9 mouse cellular contexts compared by ENCODE assay signal in genomic region chr13:102894287-102895234, GRCm38 (mm10).
DNase-seq lines count a peak whose midpoint lies in the region; ATAC-seq and TF ChIP-seq lines count a peak whose summit lies in the region.
"Had no signal": no experiment of that assay in that cellular context is flagged by ENCODE, and none has a peak within 500 bp of the region (broad histone marks: within the 10 kb centered on the region; RNA-seq: fewer than 3 reads in every experiment).

No protein-coding gene starts in this region.

- WGBS in heart, adult 2 months = 33% methylated on average over 15 of the region's 15 CpGs
- WGBS in heart, embryonic 10.5 days = 49% methylated on average over 15 of the region's 15 CpGs
- WGBS in spleen, adult 2 months = 68% methylated on average over 15 of the region's 15 CpGs
- 34% methylated on average over 15 of the region's 15 CpGs for WGBS in intestine, embryonic 16.5 days
- 37% methylated on average over 15 of the region's 15 CpGs for WGBS in stomach, postnatal 0 days

- peaks cover 2% of the 10 kb centered on the region for H3K79me2 ChIP-seq in heart, adult 2 months (replicated peaks; ENCODE audit: control insufficient read depth, insufficient read depth, low read length)

- peak; percentile 73 for TF ChIP-seq POLR2A in heart, adult 2 months (IDR thresholded peaks at IDR 0.05; ENCODE audit: insufficient read depth, low read depth, low read length)
- no peak for TF ChIP-seq POLR2A in spleen, adult 2 months (IDR thresholded peaks at IDR 0.05; ENCODE audit: low read depth, low read length)

- peak; percentile 37; the same call in 1 of the 2 replicates for ATAC-seq in intestine, embryonic 16.5 days
- ATAC-seq in stomach, postnatal 0 days (ENCODE audit: low FRiP score, low TSS enrichment) = no peak

- peaks cover 19% of the 10 kb centered on the region for H3K4me1 ChIP-seq in heart, adult 2 months (ENCODE audit: control insufficient read depth, insufficient read depth, low read length)
- H3K4me1 ChIP-seq in heart, embryonic 10.5 days = peaks cover 37% of the 10 kb centered on the region
- H3K4me1 ChIP-seq in spleen, adult 2 months (ENCODE audit: control insufficient read depth, insufficient read depth, insufficient read length) = peaks cover 33% of the 10 kb centered on the region
- peaks cover 50% of the 10 kb centered on the region for H3K4me1 ChIP-seq in intestine, embryonic 16.5 days (ENCODE audit: control insufficient read depth, insufficient read depth, low read length)
- peaks cover 14% of the 10 kb centered on the region for H3K4me1 ChIP-seq in stomach, postnatal 0 days (replicated peaks; ENCODE audit: control insufficient read depth, insufficient read depth)

- no peaks in the 10 kb centered on the region for H3K9me3 ChIP-seq in heart, embryonic 10.5 days
- H3K9me3 ChIP-seq in intestine, embryonic 16.5 days (ENCODE audit: control insufficient read depth, low read length) = no peaks in the 10 kb centered on the region
- no peaks in the 10 kb centered on the region for H3K9me3 ChIP-seq in stomach, postnatal 0 days (ENCODE audit: control insufficient read depth, low read length)
- H3K9me3 ChIP-seq: neural tube, embryonic 13.5 days had no signal

- TF ChIP-seq EP300 in heart, adult 2 months (IDR thresholded peaks at IDR 0.05; ENCODE audit: insufficient read depth, low read depth, low read length) = no peak
- TF ChIP-seq EP300 in stomach, postnatal 0 days (optimal IDR thresholded peaks at IDR 0.05) = no peak

- peak overlapping the region; percentile 2; the same call in 1 of the 2 replicates for H3K4me2 ChIP-seq in intestine, embryonic 16.5 days (ENCODE audit: low read depth, low read length)
- H3K4me2 ChIP-seq in stomach, postnatal 0 days (replicated peaks; ENCODE audit: low read depth) = peak overlapping the region; percentile 17; the same call in 1 of the 2 replicates
- H3K4me2 ChIP-seq: neural tube, embryonic 13.5 days had no signal

- peak overlapping the region; percentile 1 for H3K9ac ChIP-seq in heart, adult 2 months (ENCODE audit: low read depth, low read length)
- H3K9ac ChIP-seq in intestine, embryonic 16.5 days (ENCODE audit: low read depth, low read length) = no peak overlapping the region
- H3K9ac ChIP-seq in stomach, postnatal 0 days (ENCODE audit: low read length) = no peak overlapping the region
- H3K9ac ChIP-seq: neural tube, embryonic 13.5 days had no signal

- peak overlapping the region; percentile 75 for H3K27ac ChIP-seq in heart, adult 2 months
- no peak overlapping the region for H3K27ac ChIP-seq in heart, embryonic 10.5 days
- H3K27ac ChIP-seq in spleen, adult 2 months (ENCODE audit: insufficient read depth, low read length) = 0 out of 2 replicates have a peak overlapping the region, but pooled peaks have one; percentile 4
- no peak overlapping the region; the same call in 1 of the 2 replicates for H3K27ac ChIP-seq in intestine, embryonic 16.5 days (ENCODE audit: low read length)
- peak overlapping the region; percentile 65 for H3K27ac ChIP-seq in stomach, postnatal 0 days (replicated peaks)
- H3K27ac ChIP-seq: neural tube, embryonic 13.5 days had no signal

- H3K27me3 ChIP-seq in heart, adult 2 months (ENCODE audit: control insufficient read depth, insufficient read depth, low read length) = no peaks in the 10 kb centered on the region
- no peaks in the 10 kb centered on the region for H3K27me3 ChIP-seq in heart, embryonic 10.5 days (ENCODE audit: insufficient read depth, poor library complexity, severe bottlenecking)
- no peaks in the 10 kb centered on the region for H3K27me3 ChIP-seq in spleen, adult 2 months (ENCODE audit: control insufficient read depth, insufficient read depth, low read length)
- H3K27me3 ChIP-seq in intestine, embryonic 16.5 days (replicated peaks; ENCODE audit: control insufficient read depth, insufficient read depth, low read length) = no peaks in the 10 kb centered on the region
- H3K27me3 ChIP-seq in stomach, postnatal 0 days (ENCODE audit: control insufficient read depth, insufficient read depth, low read length) = no peaks in the 10 kb centered on the region
- H3K27me3 ChIP-seq: neural tube, embryonic 13.5 days had no signal

- H3K4me3 ChIP-seq in heart, adult 2 months = peak overlapping the region; percentile 32
- no peak overlapping the region for H3K4me3 ChIP-seq in heart, embryonic 10.5 days
- H3K4me3 ChIP-seq in spleen, adult 2 months (ENCODE audit: extremely low read depth, insufficient read depth, insufficient read length) = no peak overlapping the region
- H3K4me3 ChIP-seq in intestine, embryonic 16.5 days (ENCODE audit: low read length) = no peak overlapping the region
- no peak overlapping the region for H3K4me3 ChIP-seq in stomach, postnatal 0 days (ENCODE audit: low read depth, low read length)
- H3K4me3 ChIP-seq: neural tube, embryonic 13.5 days had no signal

- peak in 1 of 2 experiments; percentile 40 for DNase-seq in heart, adult 2 months
- DNase-seq in heart, embryonic 10.5 days (ENCODE audit: low spot score) = no peak
- peak in 1 of 2 experiments; percentile 41 for DNase-seq in spleen, adult 2 months (ENCODE audit: low read depth in 1 of 2, low spot score in 2 of 2)
- no peak for DNase-seq in spleen, postnatal 4 days (ENCODE audit: low spot score in 2 of 2)
- DNase-seq in stomach, postnatal 0 days (ENCODE audit: low spot score) = no peak
- no peak for DNase-seq in left cerebral cortex, postnatal 25 days (ENCODE audit: low spot score in 2 of 2)
- no peak for DNase-seq in Muller cell, postnatal 12 days (ENCODE audit: inconsistent ontology term)

- intact Hi-C loops in heart, adult 2 months (cut with DNase I) = loop anchor here (1.0 kb wide), 1 partner anchor 19 kb away; no protein-coding TSS in a partner anchor
- intact Hi-C loops in left cerebral cortex, postnatal 25 days (cut with DNase I) = no loop called here

- H3K36me3 ChIP-seq in heart, adult 2 months (ENCODE audit: control insufficient read depth, insufficient read depth, low read length) = peaks cover 7% of the 10 kb centered on the region
- H3K36me3 ChIP-seq in heart, embryonic 10.5 days = no peaks in the 10 kb centered on the region
- H3K36me3 ChIP-seq in spleen, adult 2 months (ENCODE audit: control insufficient read depth, insufficient read depth, low read length) = no peaks in the 10 kb centered on the region
- H3K36me3 ChIP-seq in intestine, embryonic 16.5 days (ENCODE audit: control insufficient read depth, insufficient read depth, low read length) = no peaks in the 10 kb centered on the region
- no peaks in the 10 kb centered on the region for H3K36me3 ChIP-seq in stomach, postnatal 0 days (ENCODE audit: control insufficient read depth, insufficient read depth, low read length)
- H3K36me3 ChIP-seq: neural tube, embryonic 13.5 days had no signal

- no peak for TF ChIP-seq CTCF in heart, adult 2 months (IDR thresholded peaks at IDR 0.05)
- no peak for TF ChIP-seq CTCF in spleen, adult 2 months (IDR thresholded peaks at IDR 0.05; ENCODE audit: extremely low read depth, insufficient read depth, insufficient read length, insufficient replicate concordance)
- no peak for TF ChIP-seq CTCF in stomach, postnatal 0 days (IDR thresholded peaks at IDR 0.05; ENCODE audit: low read depth)

Comparison
In these comparisons a context has a peak if more than half of its experiments do, and no peak if none do; other contexts are left out.
1. H3K27ac ChIP-seq: peak in heart, adult 2 months (single experiment), spleen, adult 2 months (single experiment) and stomach, postnatal 0 days (single experiment); none in heart, embryonic 10.5 days (single experiment) and intestine, embryonic 16.5 days (single experiment).